Mouse (Mus musculus) hindbrain, embryonic 10.5 days (tissue): ENCODE measurements around the gene Hoxc9. TPM values are rescaled to one million over a fixed set of nuclear protein-coding genes. Genes with fewer than 3 reads are reported as not detected.
A peak's percentile ranks its signal among the peaks of the same experiment; 100 is the strongest.

Experiments
- DNase-seq: peaks from one replicate; pipeline ENCODE4 v3.0.0-alpha.2; 2017; ENCODE audit warnings: low spot score
- H3K27ac ChIP-seq: fragments of 300-500 bp; sonication (generic); 2 replicates; pipeline ENCODE4 v1.5.1; 2016; ENCODE audit warnings: mild to moderate bottlenecking, moderate library complexity
- H3K27me3 ChIP-seq: fragments of 300-500 bp; sonication (generic); 2 replicates; pipeline ENCODE4 v1.6.1; 2016; ENCODE audit warnings: mild to moderate bottlenecking; ENCODE audit not compliant: poor library complexity, insufficient read depth, severe bottlenecking
- H3K36me3 ChIP-seq: fragments of 300-500 bp; sonication (generic); 2 replicates; pipeline ENCODE4 v1.6.1; 2016; ENCODE audit warnings: mild to moderate bottlenecking, moderate library complexity
- H3K4me1 ChIP-seq: fragments of 300-500 bp; sonication (generic); replicated peaks from 2 replicates; pipeline ENCODE4 v1.6.1; 2016; ENCODE audit warnings: mild to moderate bottlenecking
- H3K4me3 ChIP-seq: fragments of 300-500 bp; sonication (generic); 2 replicates; pipeline ENCODE4 v1.5.1; 2016; ENCODE audit warnings: mild to moderate bottlenecking, moderate library complexity
- H3K9me3 ChIP-seq: fragments of 300-500 bp; sonication (generic); 2 replicates; pipeline ENCODE4 v1.6.1; 2016; ENCODE audit warnings: mild to moderate bottlenecking, moderate library complexity
- WGBS: fragments of 180-500 bp; shearing (Covaris S2); methylation state at CpG from one replicate; pipeline ENCODE4 v1.1.7; 2016; 5-methylcytosine and 5-hydroxymethylcytosine counted together
- polyA plus RNA-seq: library from polyadenylated mRNA; unstranded; fragments of >200 nt; fragmentation: Nextera tagmentation; extraction: Ambion mirVana; gene quantifications from 2 replicates; pipeline ENCODE4 v1.2.1, GENCODE M21; 2016

Gene Hoxc9
- polyA plus RNA-seq, 1 experiment from 2014 or later: not detected

DNA sequence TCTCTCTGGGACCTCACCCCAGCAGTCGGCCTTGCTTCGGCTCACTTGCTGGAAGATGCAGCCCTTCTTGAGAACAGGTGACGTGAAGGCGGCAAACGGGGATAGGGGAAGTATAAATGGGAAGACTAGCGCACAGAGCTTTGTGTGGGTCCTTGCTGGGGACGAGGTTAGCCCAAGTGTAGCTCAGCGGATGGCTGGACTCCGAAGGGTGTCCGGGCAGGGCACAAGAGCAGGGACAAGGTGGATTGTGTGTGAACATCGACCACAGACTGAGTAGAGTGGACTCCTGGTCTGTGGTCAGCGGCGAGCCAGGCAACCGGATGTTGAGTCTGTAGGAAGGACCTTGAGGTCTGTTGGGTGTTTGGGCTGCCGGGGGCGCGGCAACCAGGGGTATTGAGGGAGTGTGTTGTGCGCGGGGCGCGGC is 539 bp upstream of the Hoxc9 start:
- H3K4me1 ChIP-seq: no peaks in the 10 kb centered on the region
- no peaks in the 10 kb centered on the region for H3K9me3 ChIP-seq
- H3K36me3 ChIP-seq: no peaks in the 10 kb centered on the region
- H3K27me3 ChIP-seq: peaks cover 100% of the 10 kb centered on the region
- no peak overlapping the region for H3K27ac ChIP-seq
- DNase-seq: peak; percentile 62
- no peak overlapping the region for H3K4me3 ChIP-seq
- WGBS: 1% methylated on average over 21 of the region's 21 CpGs

DNA sequence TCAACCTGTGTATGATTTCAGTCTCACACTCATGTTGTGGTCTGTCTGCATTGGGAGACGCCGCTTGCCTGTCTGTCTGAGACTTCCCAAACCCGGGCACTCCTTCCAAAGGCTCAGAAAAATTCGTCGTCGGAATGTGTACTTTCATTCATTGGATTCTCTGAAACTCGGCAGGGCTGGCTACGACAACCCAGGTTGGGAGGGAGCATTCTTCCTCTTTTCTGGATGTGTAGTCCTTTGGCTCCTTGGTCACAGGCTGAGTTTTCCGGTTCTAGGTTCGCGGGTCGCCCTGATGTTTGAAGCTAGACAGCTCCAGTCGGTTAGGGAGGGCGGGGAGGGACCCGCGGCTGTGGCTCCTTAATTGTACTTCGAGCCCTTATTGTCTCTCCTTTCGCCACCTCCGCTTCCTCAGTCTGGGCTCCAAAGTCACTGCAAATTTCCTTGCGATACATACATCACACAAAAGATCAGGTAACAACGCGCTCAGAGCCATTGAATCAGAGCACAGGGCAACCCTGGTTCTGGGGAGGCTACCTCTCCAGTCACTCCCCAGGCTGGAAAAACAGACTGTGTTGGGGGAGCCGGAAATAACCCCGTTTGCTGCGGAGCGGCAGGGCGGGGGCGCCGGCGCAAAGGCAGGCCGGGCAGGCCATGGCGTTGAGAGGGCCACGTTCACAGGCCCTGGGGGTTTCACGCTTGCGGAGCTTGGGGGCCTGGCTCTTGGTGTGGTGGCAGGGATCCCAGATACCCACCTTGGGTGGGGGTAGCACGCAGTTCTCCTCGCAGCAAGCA is 588 bp downstream of the Hoxc9 start:
- no peaks in the 10 kb centered on the region for H3K9me3 ChIP-seq
- no peaks in the 10 kb centered on the region for H3K36me3 ChIP-seq
- WGBS: under 1% methylated on average over 37 of the region's 37 CpGs
- H3K4me1 ChIP-seq: peaks cover 7% of the 10 kb centered on the region
- no peak for DNase-seq
- peaks cover 100% of the 10 kb centered on the region for H3K27me3 ChIP-seq
- no peak overlapping the region for H3K27ac ChIP-seq
- no peak overlapping the region for H3K4me3 ChIP-seq

DNA sequence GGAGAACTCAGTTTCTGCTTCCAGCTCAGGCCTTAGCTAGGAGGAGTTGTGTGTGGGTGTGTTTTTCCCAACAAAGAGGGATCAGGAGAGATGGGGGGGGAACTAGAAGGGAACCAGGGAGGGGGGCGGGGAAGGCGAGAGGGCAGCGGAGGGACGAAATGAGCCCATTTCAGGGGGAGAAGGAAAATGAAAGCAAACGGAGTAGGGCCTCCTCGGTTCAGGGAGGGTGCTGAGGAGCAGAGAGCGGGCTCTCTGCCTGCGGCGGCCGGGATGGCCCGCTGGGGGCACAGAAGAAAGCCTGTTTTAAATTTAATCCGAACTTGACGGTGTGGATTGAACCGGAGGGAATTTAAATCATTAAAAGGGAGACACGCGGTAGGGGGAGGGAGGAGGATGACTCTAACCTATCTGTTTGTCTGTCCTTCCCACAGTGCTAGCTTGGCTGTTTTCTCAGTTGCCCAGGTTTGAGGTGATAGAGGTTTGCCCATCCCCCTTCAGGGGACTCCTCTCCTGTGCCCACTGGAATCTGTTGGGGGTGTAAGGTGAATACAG is 1.3 kb downstream of the Hoxc9 start:
- H3K9me3 ChIP-seq: no peaks in the 10 kb centered on the region
- peaks cover 10% of the 10 kb centered on the region for H3K4me1 ChIP-seq
- H3K36me3 ChIP-seq: no peaks in the 10 kb centered on the region
- H3K27ac ChIP-seq: no peak overlapping the region
- no peak for DNase-seq
- H3K27me3 ChIP-seq: peaks cover 100% of the 10 kb centered on the region
- WGBS: under 1% methylated on average over 16 of the region's 16 CpGs
- H3K4me3 ChIP-seq: no peak overlapping the region

DNA sequence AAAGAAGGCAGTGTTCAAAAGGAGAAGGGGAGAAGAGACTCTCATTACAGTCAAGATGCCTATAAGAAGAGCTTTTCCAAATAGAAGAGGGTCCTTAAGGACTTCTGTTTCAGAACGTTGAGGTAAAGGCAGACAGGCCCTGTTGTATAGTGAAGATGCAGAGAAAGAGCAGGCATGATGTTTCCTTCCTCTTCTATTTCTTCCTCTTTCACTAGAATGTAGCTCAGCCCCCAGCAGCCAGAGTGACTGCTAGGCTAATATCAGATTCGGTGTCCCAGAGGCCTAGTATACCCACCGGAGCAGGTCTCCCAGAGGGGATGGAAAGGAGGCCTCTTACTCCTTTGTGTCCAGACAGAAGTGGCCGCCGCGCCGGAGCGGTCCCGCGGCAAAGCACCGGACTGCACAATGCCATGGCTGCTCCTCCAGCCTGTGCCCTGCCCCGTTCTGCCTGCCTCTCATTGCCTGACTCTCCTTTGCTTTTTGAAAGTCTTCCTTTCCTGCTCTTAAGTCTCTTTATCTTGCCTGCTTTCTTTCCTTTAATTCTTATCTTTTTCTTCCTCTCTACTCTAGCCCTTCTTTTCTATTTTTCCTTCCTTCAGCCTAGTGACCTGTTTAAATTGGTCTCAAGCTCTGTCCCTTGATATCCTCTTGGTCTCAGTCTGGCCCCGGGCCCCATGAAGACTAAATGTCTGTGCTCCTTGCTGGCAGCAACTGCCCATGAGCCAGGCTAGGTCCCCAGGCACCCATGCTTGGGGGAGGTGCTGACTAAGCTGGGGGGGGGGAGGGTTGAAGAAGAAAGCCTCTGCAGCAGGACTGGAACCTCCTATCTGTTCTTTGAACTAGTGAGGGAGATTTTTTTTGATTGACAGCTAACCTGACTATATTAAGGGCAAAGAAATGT is 2.6 kb downstream of the Hoxc9 start:
- H3K4me1 ChIP-seq: peaks cover 10% of the 10 kb centered on the region
- peaks cover 100% of the 10 kb centered on the region for H3K27me3 ChIP-seq
- H3K27ac ChIP-seq: no peak overlapping the region
- no peaks in the 10 kb centered on the region for H3K9me3 ChIP-seq
- 1% methylated on average over 13 of the region's 13 CpGs for WGBS
- DNase-seq: no peak
- H3K36me3 ChIP-seq: no peaks in the 10 kb centered on the region
- H3K4me3 ChIP-seq: no peak overlapping the region

DNA sequence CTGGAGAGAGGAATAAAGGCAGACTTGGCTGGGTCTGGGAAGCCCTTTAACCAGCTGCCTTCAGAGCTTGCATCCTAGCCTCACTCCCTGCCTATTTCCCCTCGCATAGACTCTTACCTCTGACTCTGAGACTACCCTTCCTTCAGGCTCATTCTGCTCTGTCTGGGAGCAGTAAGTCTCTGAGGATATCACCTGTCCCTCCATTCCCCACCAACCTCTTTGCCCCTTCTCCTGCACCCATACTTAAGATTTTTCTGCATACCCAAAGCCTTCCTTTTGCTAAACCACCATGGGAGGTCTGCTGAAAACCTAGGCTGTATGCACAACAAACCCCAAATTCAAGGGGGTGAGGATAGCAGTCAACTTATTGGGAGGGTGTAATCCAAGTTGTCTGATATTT is 3.7 kb downstream of the Hoxc9 start:
- WGBS: 5% methylated on average over 1 of the region's 1 CpGs
- H3K4me1 ChIP-seq: peaks cover 10% of the 10 kb centered on the region
- DNase-seq: no peak
- H3K9me3 ChIP-seq: no peaks in the 10 kb centered on the region
- no peaks in the 10 kb centered on the region for H3K36me3 ChIP-seq
- H3K27me3 ChIP-seq: peaks cover 100% of the 10 kb centered on the region
- no peak overlapping the region for H3K4me3 ChIP-seq
- H3K27ac ChIP-seq: no peak overlapping the region

DNA sequence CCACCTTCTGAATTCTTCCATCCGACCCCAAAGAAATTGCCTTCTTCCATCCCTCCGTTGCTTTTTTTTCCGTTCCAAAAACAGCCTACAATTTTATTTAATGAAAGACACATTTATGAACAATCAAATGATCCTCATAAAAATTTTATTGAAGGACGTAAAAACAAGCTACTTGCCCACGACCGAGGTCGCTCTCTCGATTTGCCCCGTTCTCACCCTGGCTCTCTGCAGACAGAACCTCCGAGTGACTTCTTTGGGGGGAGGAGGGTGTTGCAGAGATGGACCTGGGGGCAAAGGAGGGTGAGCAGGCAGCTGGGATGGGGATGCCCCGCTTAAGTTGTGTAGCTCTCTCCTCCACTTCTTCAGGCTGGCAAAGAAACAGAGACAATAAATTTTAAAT is 4.1 kb downstream of the Hoxc9 start:
- no peaks in the 10 kb centered on the region for H3K9me3 ChIP-seq
- WGBS: 4% methylated on average over 11 of the region's 11 CpGs
- no peaks in the 10 kb centered on the region for H3K36me3 ChIP-seq
- no peak for DNase-seq
- H3K4me1 ChIP-seq: peaks cover 10% of the 10 kb centered on the region
- no peak overlapping the region for H3K4me3 ChIP-seq
- H3K27me3 ChIP-seq: peaks cover 100% of the 10 kb centered on the region
- H3K27ac ChIP-seq: no peak overlapping the region

DNA sequence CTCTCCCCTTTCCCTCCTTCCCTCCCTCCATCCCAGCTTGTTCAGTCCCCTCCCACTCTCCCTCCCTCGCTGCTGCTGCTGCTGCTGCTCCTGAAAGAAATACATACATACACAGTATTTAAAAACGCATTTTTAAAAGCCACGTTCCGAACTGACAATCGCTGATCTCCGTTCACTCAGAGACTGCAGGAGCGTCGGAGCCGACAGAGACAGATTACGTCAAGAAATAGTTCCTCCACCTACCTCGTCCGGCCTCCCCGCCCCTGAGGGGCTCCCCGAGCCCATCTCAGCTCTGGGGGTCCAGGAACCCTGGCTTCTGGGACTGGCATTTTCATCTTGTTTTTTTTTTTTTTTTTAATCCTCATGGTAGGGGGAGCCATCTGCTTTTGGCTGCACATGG is 4.7 kb downstream of the Hoxc9 start:
- H3K36me3 ChIP-seq: no peaks in the 10 kb centered on the region
- no peaks in the 10 kb centered on the region for H3K9me3 ChIP-seq
- H3K27me3 ChIP-seq: peaks cover 100% of the 10 kb centered on the region
- DNase-seq: no peak
- no peak overlapping the region for H3K27ac ChIP-seq
- H3K4me3 ChIP-seq: peak overlapping the region; percentile 42; the same call in 1 of the 2 replicates
- H3K4me1 ChIP-seq: peaks cover 10% of the 10 kb centered on the region
- WGBS: 2% methylated on average over 14 of the region's 14 CpGs

DNA sequence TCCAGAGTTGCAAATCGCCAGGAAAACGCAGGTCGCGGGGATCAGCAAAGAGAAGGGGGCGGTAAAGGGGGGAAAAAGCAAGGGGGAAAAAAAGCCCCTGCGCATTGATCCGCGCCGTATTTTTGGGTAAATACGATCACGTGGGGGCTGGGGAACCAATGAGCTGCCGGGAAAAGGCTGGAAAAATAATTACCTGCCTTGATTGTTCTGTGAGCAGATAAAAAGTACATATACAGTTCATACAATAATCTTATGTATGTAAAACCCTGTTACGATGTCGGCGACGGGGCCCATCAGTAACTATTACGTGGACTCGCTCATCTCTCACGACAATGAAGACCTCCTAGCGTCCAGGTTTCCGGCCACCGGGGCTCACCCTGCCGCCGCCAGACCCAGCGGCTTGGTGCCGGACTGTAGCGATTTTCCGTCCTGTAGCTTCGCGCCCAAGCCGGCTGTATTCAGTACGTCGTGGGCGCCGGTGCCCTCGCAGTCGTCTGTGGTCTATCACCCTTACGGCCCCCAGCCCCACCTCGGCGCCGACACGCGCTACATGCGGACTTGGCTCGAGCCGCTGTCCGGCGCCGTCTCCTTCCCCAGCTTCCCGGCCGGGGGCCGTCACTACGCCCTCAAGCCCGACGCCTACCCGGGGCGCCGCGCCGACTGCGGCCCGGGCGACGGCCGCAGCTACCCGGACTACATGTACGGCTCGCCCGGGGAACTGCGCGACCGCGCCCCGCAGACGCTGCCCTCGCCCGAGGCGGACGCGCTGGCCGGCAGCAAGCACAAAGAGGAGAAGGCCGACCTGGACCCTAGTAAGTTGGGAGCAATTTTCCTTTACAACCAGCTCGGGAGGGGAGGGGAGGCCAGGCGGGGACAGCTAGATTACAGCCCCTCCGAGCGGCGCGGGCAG is 5.4 kb downstream of the Hoxc9 start:
- peak; percentile 63 for DNase-seq
- WGBS: under 1% methylated on average over 88 of the region's 88 CpGs
- Histone ChIP-seq H3K4me1 (peaks cover 10% of the 10 kb centered on the region), H3K36me3 (no peaks in the 10 kb centered on the region), H3K27ac (no peak overlapping the region), H3K4me3 (peak overlapping the region; percentile 42), H3K27me3 (peaks cover 100% of the 10 kb centered on the region), H3K9me3 (no peaks in the 10 kb centered on the region)

DNA sequence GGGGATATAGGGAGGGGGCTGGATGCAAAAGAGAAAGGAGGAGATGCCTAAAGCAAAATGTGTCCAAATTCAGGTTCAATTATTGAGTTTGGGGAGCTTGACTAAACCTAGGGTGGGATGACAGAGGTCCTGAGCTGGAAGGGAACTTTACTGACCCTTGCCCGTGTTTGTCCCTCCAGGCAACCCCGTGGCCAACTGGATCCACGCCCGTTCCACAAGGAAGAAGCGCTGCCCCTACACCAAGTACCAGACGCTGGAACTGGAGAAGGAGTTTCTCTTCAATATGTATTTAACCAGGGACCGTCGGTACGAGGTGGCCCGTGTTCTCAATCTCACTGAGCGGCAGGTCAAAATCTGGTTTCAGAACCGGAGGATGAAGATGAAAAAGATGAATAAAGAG is 7.5 kb downstream of the Hoxc9 start:
- no peak overlapping the region for H3K27ac ChIP-seq

DNA sequence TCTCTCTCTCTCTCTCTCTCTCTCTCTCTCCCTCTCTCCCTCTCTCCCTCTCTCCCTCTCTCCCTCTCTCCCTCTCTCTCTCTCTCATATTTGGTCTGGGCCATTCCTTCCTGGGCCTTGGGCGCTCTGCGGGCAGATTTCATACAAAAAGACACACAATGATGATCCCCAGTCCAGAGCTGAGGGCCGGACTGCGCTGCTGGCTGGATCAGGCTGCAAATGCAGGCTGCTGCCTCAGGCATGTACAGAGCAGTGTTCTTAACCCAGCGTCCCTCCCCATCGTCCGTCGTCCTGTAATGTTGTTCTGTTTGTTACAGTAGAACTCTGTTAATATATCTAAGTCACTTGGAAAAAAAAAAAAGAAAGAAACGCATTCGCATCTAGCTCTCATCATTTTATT is 8.3 kb downstream of the Hoxc9 start:
- no peak for DNase-seq
- WGBS: 1% methylated on average over 10 of the region's 10 CpGs
- Histone ChIP-seq H3K9me3 (no peaks in the 10 kb centered on the region), H3K36me3 (no peaks in the 10 kb centered on the region), H3K27ac (no peak overlapping the region), H3K4me3 (no peak overlapping the region), H3K4me1 (peaks cover 10% of the 10 kb centered on the region), H3K27me3 (peaks cover 100% of the 10 kb centered on the region)

More for the DNA sequence above, 7.5 kb downstream of the Hoxc9 start:
- Histone ChIP-seq H3K9me3 (no peaks in the 10 kb centered on the region), H3K4me1 (peaks cover 10% of the 10 kb centered on the region), H3K4me3 (no peak overlapping the region), H3K27me3 (peaks cover 100% of the 10 kb centered on the region), H3K36me3 (no peaks in the 10 kb centered on the region)
- no peak for DNase-seq
- 1% methylated on average over 12 of the region's 12 CpGs for WGBS

DNA sequence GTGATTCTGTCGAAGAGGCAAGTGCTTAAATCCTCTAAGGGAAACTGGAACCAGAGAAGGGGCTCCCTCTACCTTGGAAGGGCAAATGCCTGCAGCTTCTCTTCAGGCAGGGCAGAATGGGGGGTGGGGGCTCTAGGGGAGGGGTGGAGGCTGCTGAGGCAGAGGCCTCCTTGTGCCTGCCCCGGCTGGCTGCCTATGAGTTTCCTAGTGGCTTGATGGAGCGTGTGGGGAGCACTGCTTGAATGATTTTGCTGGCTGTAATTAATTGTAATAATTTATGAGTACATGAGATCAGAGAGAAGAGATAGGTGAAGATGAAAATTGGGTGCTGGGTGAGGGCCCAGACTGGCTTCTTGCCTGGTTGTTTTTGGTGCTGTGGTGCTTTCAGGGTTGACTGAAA is 8.7 kb downstream of the Hoxc9 start:
- no peak overlapping the region for H3K27ac ChIP-seq
- WGBS: 1% methylated on average over 3 of the region's 3 CpGs
- no peaks in the 10 kb centered on the region for H3K36me3 ChIP-seq
- no peaks in the 10 kb centered on the region for H3K9me3 ChIP-seq
- H3K4me3 ChIP-seq: no peak overlapping the region
- peaks cover 10% of the 10 kb centered on the region for H3K4me1 ChIP-seq
- peaks cover 100% of the 10 kb centered on the region for H3K27me3 ChIP-seq
- no peak for DNase-seq

DNA sequence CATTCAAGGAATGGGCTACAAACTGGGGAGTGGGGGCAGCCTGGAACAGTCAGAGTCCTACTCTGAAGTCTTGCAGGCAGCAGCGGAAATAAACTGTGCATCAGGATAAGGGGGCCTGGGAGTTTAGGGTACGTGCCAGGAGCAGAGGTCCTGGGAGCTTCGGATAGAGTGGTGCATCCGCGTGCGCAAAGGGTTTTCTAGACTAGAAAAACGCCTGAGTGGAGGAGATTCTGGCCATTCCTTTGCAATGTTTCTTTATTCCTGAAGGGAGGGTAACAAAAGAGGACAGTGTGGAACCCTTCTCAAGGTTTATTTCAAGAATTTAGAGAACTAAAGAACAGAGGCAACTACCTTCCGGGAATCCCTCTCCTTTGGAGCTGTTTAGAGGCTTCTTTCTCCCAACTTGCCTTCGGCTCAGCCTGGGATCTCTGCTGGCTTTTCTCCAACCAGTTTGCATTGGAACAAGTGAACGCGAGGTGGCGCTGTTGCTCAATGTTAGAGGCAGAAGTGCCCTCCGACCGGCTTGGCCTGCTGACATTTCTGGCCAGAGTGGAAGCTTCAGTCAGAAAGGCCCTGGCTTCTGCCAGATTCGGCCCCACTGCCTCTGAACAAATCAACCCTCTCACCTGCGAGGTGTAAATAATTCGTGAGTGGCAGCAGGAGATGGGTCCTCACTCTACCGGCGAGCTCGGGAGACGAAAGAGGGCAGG is 11.0 kb downstream of the Hoxc9 start:
- WGBS: 3% methylated on average over 21 of the region's 21 CpGs
- Histone ChIP-seq H3K9me3 (no peaks in the 10 kb centered on the region), H3K36me3 (no peaks in the 10 kb centered on the region), H3K4me3 (no peak overlapping the region), H3K27me3 (peaks cover 100% of the 10 kb centered on the region), H3K4me1 (no peaks in the 10 kb centered on the region), H3K27ac (no peak overlapping the region)
- DNase-seq: peak; percentile 94
